Mouse (Mus musculus): ENCODE results near the gene Upk1a.
A peak's percentile ranks its signal among the peaks of the same experiment; 100 is the strongest.

DNA sequence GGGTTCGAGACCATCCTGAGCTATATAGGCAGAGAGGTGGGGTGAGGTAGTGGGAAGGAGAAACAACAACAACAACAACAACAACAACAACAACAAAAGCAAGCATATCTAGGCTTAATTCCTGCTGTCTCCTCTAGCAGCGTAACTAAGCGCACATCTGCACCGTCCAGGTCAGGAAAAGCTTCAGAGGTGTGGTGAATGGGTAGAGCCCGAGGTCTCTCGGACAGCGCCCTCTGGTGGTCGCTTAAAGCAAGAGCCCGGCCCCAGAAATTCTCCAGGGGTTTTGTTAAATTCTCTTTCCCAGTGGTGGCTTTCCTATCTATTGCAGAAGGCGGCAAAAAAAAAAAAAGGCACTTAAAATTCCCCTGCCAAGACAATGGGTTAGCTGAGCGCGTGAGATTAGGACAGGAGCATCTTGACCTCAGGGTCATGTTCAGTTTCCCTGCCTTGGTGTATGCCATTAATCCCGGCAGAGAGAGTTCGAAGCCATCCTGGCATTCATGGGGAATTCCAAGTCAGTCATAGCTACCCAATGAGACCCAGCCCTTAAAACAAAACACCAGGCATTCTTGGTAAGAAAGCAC, 974 bp upstream of the Upk1a start:
- TF ChIP-seq POLR2A (IDR thresholded peaks at IDR 0.05; ENCODE audit: low read depth, low read length), result no peak
- peak; percentile 62 for TF ChIP-seq CTCF (conservative IDR thresholded peaks at IDR 0.05; ENCODE audit: insufficient read depth, insufficient read length, low read depth, low read length)
